Mouse (Mus musculus): ENCODE measurements around the gene Ddx52. TPM values are rescaled to one million over a fixed set of nuclear protein-coding genes. Genes with fewer than 3 reads are reported as not detected.

Ddx52 gene
- total RNA-seq, 2 experiments from 2014 or later, result 13.0 to 15.6 TPM

- no peak for TF ChIP-seq CTCF (conservative IDR thresholded peaks at IDR 0.05)
- no peak for DNase-seq (ENCODE audit: low spot score in 2 of 2)
- no peak overlapping the region for H3K27ac ChIP-seq
Measured at GRCm38 (mm10) chr11:83933376-83933775, 8.5 kb upstream of the Ddx52 start.

GRCm38 (mm10) chr11:83935986-83936665 lies 5.7 kb upstream of the Ddx52 start:
- peak; percentile 41 to 78 for DNase-seq (ENCODE audit: low spot score in 2 of 2)
- Histone ChIP-seq H3K27ac (no peak overlapping the region), H3K4me3 (no peak overlapping the region)
- TF ChIP-seq CTCF (conservative IDR thresholded peaks at IDR 0.05), result peak; percentile 93

More at GRCm38 (mm10) chr11:83933376-83933775, 8.5 kb upstream of the Ddx52 start:
- H3K4me3 ChIP-seq, result no peak overlapping the region

- no peak for TF ChIP-seq CTCF (conservative IDR thresholded peaks at IDR 0.05)
- no peak for DNase-seq (ENCODE audit: low spot score in 2 of 2)
- Histone ChIP-seq H3K4me3 (no peak overlapping the region), H3K27ac (no peak overlapping the region)
Measured at GRCm38 (mm10) chr11:83938556-83938955, 3.3 kb upstream of the Ddx52 start.

- H3K4me3 ChIP-seq, result no peak overlapping the region
- H3K27ac ChIP-seq, result no peak overlapping the region
- no peak for TF ChIP-seq CTCF (conservative IDR thresholded peaks at IDR 0.05)
- DNase-seq (ENCODE audit: low spot score in 2 of 2), result no peak
Measured at GRCm38 (mm10) chr11:83956822-83957221, 15.0 kb downstream of the Ddx52 start.

GRCm38 (mm10) chr11:83961983-83962382 lies 20.1 kb downstream of the Ddx52 start:
- no peak for TF ChIP-seq CTCF (conservative IDR thresholded peaks at IDR 0.05)
- Histone ChIP-seq H3K4me3 (no peak overlapping the region), H3K27ac (no peak overlapping the region)
- no peak for DNase-seq (ENCODE audit: low spot score in 2 of 2)

GRCm38 (mm10) chr11:83963991-83964921 lies 22.4 kb downstream of the Ddx52 start, which contains the start of gene Synrg:
Gene Synrg, plus strand, starts transcription at chr11:83964428.
- DNase-seq (ENCODE audit: low spot score in 2 of 2), result peak; percentile 88 to 91
- Histone ChIP-seq H3K4me3 (peak within 1 kb of the TSS; percentile 69), H3K27ac (peak within 1 kb of the TSS; percentile 89)
- TF ChIP-seq CTCF (conservative IDR thresholded peaks at IDR 0.05), result no peak

GRCm38 (mm10) chr11:83967436-83968204 lies 25.8 kb downstream of the Ddx52 start:
- DNase-seq (ENCODE audit: low spot score in 2 of 2), result no peak
- TF ChIP-seq CTCF (conservative IDR thresholded peaks at IDR 0.05), result peak; percentile 56

GRCm38 (mm10) chr11:83968205-83968575 lies 26.3 kb downstream of the Ddx52 start:
- Histone ChIP-seq H3K4me3 (no peak overlapping the region), H3K27ac (no peak overlapping the region)
- DNase-seq (ENCODE audit: low spot score in 2 of 2), result no peak
- no peak for TF ChIP-seq CTCF (conservative IDR thresholded peaks at IDR 0.05)

More at GRCm38 (mm10) chr11:83967436-83968204, 25.8 kb downstream of the Ddx52 start:
- Histone ChIP-seq H3K27ac (no peak overlapping the region), H3K4me3 (no peak overlapping the region)

- no peak overlapping the region for H3K27ac ChIP-seq
- peak; percentile 40 for TF ChIP-seq CTCF (conservative IDR thresholded peaks at IDR 0.05)
- H3K4me3 ChIP-seq, result no peak overlapping the region
- DNase-seq (ENCODE audit: low spot score in 2 of 2), result no peak
Measured at GRCm38 (mm10) chr11:83969040-83969439, 27.2 kb downstream of the Ddx52 start.

- no peak for TF ChIP-seq CTCF (conservative IDR thresholded peaks at IDR 0.05)
- DNase-seq (ENCODE audit: low spot score in 2 of 2), result no peak
- H3K27ac ChIP-seq, result no peak overlapping the region
- no peak overlapping the region for H3K4me3 ChIP-seq
Measured at GRCm38 (mm10) chr11:83974561-83975346, 32.9 kb downstream of the Ddx52 start.

- no peak overlapping the region for H3K27ac ChIP-seq
- TF ChIP-seq CTCF (conservative IDR thresholded peaks at IDR 0.05), result no peak
- no peak overlapping the region for H3K4me3 ChIP-seq
- no peak for DNase-seq (ENCODE audit: low spot score in 2 of 2)
Measured at GRCm38 (mm10) chr11:83975488-83975887, 33.6 kb downstream of the Ddx52 start.
